Mouse (Mus musculus): ENCODE measurements around the gene 6030445D17Rik.

DNA sequence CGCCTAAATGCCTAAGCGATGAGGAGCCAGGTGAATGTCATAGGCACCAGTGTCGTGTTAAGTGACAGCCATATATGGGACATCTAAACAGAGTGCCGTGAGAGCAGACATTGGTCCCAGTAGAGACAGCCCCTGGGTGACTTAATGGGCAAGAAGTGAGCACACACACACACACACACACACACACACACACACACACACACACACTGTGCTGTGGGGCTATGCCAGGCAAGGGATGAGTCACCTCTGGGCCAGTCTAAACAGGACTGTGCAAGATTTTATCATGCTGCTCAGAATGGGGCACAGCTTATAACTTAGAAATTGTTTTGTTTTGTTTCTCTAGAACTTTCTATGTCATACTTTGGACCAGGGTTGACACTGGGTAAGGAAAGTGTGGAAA is 28.0 kb upstream of the 6030445D17Rik start:
- no peak for TF ChIP-seq CTCF (IDR thresholded peaks at IDR 0.05; ENCODE audit: low read depth, low read length)
- no peak for TF ChIP-seq POLR2A (IDR thresholded peaks at IDR 0.05; ENCODE audit: extremely low read depth, insufficient read depth, low read length)
